Mouse (Mus musculus): ENCODE data around the gene Flvcr2.

DNA sequence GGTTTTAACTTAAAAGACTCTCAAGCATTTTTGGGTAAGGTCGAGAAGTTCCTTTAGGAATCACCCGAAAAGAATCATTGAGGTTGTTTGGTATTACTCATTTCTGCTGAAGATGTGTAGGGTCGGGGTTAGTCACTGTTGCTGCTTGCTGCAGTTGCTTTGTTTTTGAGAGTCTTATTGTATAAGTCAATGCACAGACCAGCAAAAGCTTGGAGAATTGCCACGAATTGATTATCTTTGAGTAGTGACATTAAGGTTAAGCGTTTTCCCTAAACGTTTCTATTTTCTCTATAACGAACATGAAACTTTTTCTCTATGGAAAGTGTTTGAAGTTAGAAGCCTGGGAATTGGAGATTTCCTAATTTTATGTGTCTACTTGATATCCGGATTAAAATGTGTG, 79.0 kb downstream of the Flvcr2 start:
- no peak for TF ChIP-seq CTCF (IDR thresholded peaks at IDR 0.05; ENCODE audit: low read depth, low read length)
- no peak for TF ChIP-seq POLR2A (IDR thresholded peaks at IDR 0.05; ENCODE audit: extremely low read depth, insufficient read depth, low read length)

All from liver, adult 2 months (tissue).